Mouse (Mus musculus): ENCODE data around the gene Gnaz. TPM values are rescaled to one million over a fixed set of nuclear protein-coding genes. Genes with fewer than 3 reads are reported as not detected.

Gene Gnaz
- polyA plus RNA-seq, 1 experiment from 2014 or later: 42.5 TPM

DNA sequence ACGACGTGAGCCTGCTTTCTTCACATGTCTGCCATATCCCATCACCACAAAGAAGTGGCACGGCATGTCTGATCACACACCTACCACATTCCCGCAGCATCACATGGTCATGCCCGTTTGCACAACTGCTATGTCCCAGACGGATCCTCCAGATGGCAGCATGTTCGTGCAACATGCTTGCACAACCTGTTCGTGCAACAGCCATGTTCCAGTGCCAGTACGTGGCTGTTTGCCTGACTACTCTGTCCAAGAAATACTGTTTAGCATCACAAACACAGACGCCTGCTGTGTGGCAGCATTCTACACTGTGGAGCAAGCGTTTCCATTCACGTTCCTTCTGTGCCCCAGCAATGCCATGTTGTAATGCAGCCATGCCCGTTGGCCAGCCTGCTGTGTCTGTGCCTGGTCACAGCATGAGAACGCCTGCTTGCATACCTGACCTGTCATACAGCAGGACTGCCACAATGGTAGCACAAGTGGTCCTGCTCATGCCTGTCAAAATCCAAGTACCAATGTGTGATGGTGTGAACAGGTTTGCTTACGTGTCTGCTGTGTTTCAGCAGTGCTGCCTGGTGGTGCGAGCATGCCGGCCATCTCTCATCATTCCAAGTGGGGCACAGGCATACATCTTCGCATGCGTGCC lies 33.3 kb upstream of the Gnaz start:
- Histone ChIP-seq H3K36me3 (no peaks in the 10 kb centered on the region), H3K4me3 (replicated peaks) (no peak overlapping the region), H3K27me3 (no peaks in the 10 kb centered on the region), H3K9ac (replicated peaks) (no peak overlapping the region), H3K27ac (no peak overlapping the region), H3K9me3 (no peaks in the 10 kb centered on the region), H3K4me2 (replicated peaks) (no peak overlapping the region), H3K4me1 (replicated peaks) (no peaks in the 10 kb centered on the region)
- WGBS: 80% methylated on average over 19 of the region's 19 CpGs
- ATAC-seq: no peak

- H3K27me3 ChIP-seq: no peaks in the 10 kb centered on the region
Observed at GRCm38 (mm10) chr10:74934521-74934920, 32.5 kb upstream of the Gnaz start.

GRCm38 (mm10) chr10:74935016-74935415 lies 32.0 kb upstream of the Gnaz start:
- Histone ChIP-seq H3K4me3 (replicated peaks) (no peak overlapping the region), H3K36me3 (no peaks in the 10 kb centered on the region), H3K27me3 (no peaks in the 10 kb centered on the region), H3K9ac (replicated peaks) (no peak overlapping the region), H3K9me3 (no peaks in the 10 kb centered on the region), H3K4me1 (replicated peaks) (no peaks in the 10 kb centered on the region), H3K4me2 (replicated peaks) (no peak overlapping the region), H3K27ac (no peak overlapping the region)
- ATAC-seq: no peak
- WGBS: 36% methylated on average over 6 of the region's 6 CpGs

More at GRCm38 (mm10) chr10:74934521-74934920, 32.5 kb upstream of the Gnaz start:
- H3K9me3 ChIP-seq: no peaks in the 10 kb centered on the region
- H3K4me3 ChIP-seq (replicated peaks): no peak overlapping the region
- no peak overlapping the region for H3K9ac ChIP-seq (replicated peaks)
- WGBS: 82% methylated on average over 12 of the region's 12 CpGs
- no peak overlapping the region for H3K4me2 ChIP-seq (replicated peaks)
- ATAC-seq: no peak
- no peaks in the 10 kb centered on the region for H3K4me1 ChIP-seq (replicated peaks)
- no peaks in the 10 kb centered on the region for H3K36me3 ChIP-seq
- no peak overlapping the region for H3K27ac ChIP-seq

DNA sequence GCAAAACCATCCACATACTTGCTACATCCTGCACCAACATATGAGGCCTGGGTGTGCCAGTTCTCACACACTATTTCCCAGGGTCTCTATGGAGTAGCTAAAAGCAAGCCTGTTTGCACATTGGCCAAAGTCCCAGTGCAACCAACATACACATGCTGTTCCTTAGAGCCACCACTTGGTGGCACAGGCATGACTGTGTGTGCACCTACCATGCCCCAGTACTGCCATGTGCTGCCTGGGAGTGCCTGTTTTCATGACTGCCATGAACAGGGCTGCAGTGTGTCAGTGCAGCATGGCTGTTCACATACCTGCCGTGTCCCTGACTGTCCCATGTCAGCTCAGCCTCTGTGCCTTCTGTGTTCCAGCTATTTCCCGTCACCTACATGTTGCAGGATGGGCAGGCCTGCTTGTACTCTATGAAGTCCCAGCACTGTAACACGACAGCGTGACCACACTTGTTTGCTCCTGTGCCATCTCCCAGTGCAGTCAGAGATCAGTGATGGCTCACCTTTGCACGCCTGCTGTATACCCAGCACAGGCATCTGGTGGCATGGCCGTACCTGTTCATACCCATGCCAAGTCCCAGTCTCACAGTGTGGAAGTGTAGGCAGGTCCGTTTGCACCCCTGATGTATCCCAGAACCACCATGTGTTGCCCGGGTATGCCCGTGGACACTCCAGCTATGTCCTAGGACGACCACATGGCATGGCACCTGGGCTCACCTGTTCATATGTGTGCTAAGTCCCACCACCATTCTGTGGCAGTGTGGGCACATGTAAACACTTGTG lies 29.8 kb upstream of the Gnaz start:
- ATAC-seq: peak; percentile 75
- WGBS: 81% methylated on average over 10 of the region's 10 CpGs

GRCm38 (mm10) chr10:74938410-74938809 lies 28.6 kb upstream of the Gnaz start:
- no peaks in the 10 kb centered on the region for H3K36me3 ChIP-seq
- no peak for ATAC-seq
- no peak overlapping the region for H3K27ac ChIP-seq
- no peak overlapping the region for H3K4me3 ChIP-seq (replicated peaks)
- no peaks in the 10 kb centered on the region for H3K9me3 ChIP-seq
- WGBS: 61% methylated on average over 5 of the region's 5 CpGs
- H3K27me3 ChIP-seq: no peaks in the 10 kb centered on the region
- H3K4me2 ChIP-seq (replicated peaks): no peak overlapping the region
- H3K9ac ChIP-seq (replicated peaks): no peak overlapping the region
- no peaks in the 10 kb centered on the region for H3K4me1 ChIP-seq (replicated peaks)

More for the DNA sequence above, 29.8 kb upstream of the Gnaz start:
- no peaks in the 10 kb centered on the region for H3K27me3 ChIP-seq
- no peaks in the 10 kb centered on the region for H3K4me1 ChIP-seq (replicated peaks)
- no peak overlapping the region for H3K4me2 ChIP-seq (replicated peaks)
- no peak overlapping the region for H3K27ac ChIP-seq
- H3K9me3 ChIP-seq: no peaks in the 10 kb centered on the region
- no peaks in the 10 kb centered on the region for H3K36me3 ChIP-seq
- H3K9ac ChIP-seq (replicated peaks): no peak overlapping the region
- no peak overlapping the region for H3K4me3 ChIP-seq (replicated peaks)

GRCm38 (mm10) chr10:74939300-74939699 lies 27.7 kb upstream of the Gnaz start:
- no peak overlapping the region for H3K9ac ChIP-seq (replicated peaks)
- no peak overlapping the region for H3K4me2 ChIP-seq (replicated peaks)
- H3K27me3 ChIP-seq: no peaks in the 10 kb centered on the region
- WGBS: 59% methylated on average over 3 of the region's 3 CpGs
- H3K4me1 ChIP-seq (replicated peaks): no peaks in the 10 kb centered on the region
- no peak overlapping the region for H3K4me3 ChIP-seq (replicated peaks)
- no peak overlapping the region for H3K27ac ChIP-seq
- no peaks in the 10 kb centered on the region for H3K9me3 ChIP-seq
- ATAC-seq: no peak
- H3K36me3 ChIP-seq: no peaks in the 10 kb centered on the region

DNA sequence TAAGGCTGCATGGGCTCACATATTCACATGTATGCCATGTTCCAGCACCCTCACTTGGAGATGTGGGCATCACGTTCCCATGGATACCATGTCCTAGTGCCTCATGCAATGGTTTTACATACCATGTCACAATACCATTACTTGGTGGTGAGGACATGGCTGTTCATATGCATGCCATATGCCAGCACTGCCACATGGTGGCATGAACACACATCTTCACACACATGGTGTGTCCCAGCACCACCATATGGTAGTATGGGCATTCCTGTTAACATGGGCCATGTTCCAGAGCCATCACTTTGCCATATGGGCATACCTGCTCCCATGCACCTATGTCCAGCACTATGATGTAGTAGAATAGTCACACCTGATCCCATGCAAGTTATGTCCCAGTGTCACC lies 26.2 kb upstream of the Gnaz start:
- Histone ChIP-seq H3K9ac (replicated peaks) (no peak overlapping the region), H3K4me2 (replicated peaks) (no peak overlapping the region), H3K4me3 (replicated peaks) (no peak overlapping the region), H3K4me1 (replicated peaks) (no peaks in the 10 kb centered on the region), H3K36me3 (no peaks in the 10 kb centered on the region), H3K27ac (no peak overlapping the region), H3K27me3 (no peaks in the 10 kb centered on the region), H3K9me3 (peaks cover 5% of the 10 kb centered on the region)
- WGBS: 97% methylated on average over 1 of the region's 1 CpGs
- no peak for ATAC-seq

GRCm38 (mm10) chr10:74952830-74953443 lies 14.0 kb upstream of the Gnaz start:
- Histone ChIP-seq H3K4me3 (replicated peaks) (no peak overlapping the region), H3K4me1 (replicated peaks) (0 out of 2 replicates have a peak, but pooled peaks cover 6% of the 10 kb centered on the region), H3K27me3 (no peaks in the 10 kb centered on the region), H3K9me3 (no peaks in the 10 kb centered on the region), H3K27ac (no peak overlapping the region), H3K36me3 (no peaks in the 10 kb centered on the region), H3K4me2 (replicated peaks) (no peak overlapping the region), H3K9ac (replicated peaks) (no peak overlapping the region)
- no peak for ATAC-seq
- WGBS: 37% methylated on average over 9 of the region's 9 CpGs

GRCm38 (mm10) chr10:74964380-74964779 lies 2.6 kb upstream of the Gnaz start:
- H3K4me3 ChIP-seq (replicated peaks): no peak overlapping the region
- no peak overlapping the region for H3K4me2 ChIP-seq (replicated peaks)
- no peak overlapping the region for H3K27ac ChIP-seq
- H3K27me3 ChIP-seq: peaks cover 19% of the 10 kb centered on the region; the same call in 1 of the 2 replicates
- 68% methylated on average over 1 of the region's 1 CpGs for WGBS
- no peaks in the 10 kb centered on the region for H3K9me3 ChIP-seq
- no peak overlapping the region for H3K9ac ChIP-seq (replicated peaks)
- peaks cover 22% of the 10 kb centered on the region for H3K4me1 ChIP-seq (replicated peaks)
- H3K36me3 ChIP-seq: no peaks in the 10 kb centered on the region
- no peak for ATAC-seq

GRCm38 (mm10) chr10:74967651-74968267 lies 782 bp downstream of the Gnaz start:
- WGBS: 1% methylated on average over 25 of the region's 25 CpGs

GRCm38 (mm10) chr10:74969266-74969665 lies 2.3 kb downstream of the Gnaz start:
- H3K4me1 ChIP-seq (replicated peaks): peaks cover 26% of the 10 kb centered on the region
- no peaks in the 10 kb centered on the region for H3K9me3 ChIP-seq
- 89% methylated on average over 2 of the region's 2 CpGs for WGBS
- ATAC-seq: no peak
- H3K4me3 ChIP-seq (replicated peaks): no peak overlapping the region
- no peak overlapping the region for H3K4me2 ChIP-seq (replicated peaks)
- no peak overlapping the region for H3K9ac ChIP-seq (replicated peaks)
- H3K27ac ChIP-seq: no peak overlapping the region
- peaks cover 19% of the 10 kb centered on the region; the same call in 1 of the 2 replicates for H3K27me3 ChIP-seq
- H3K36me3 ChIP-seq: 0 out of 2 replicates have a peak, but pooled peaks cover 11% of the 10 kb centered on the region

More at GRCm38 (mm10) chr10:74967651-74968267, 782 bp downstream of the Gnaz start:
- peak overlapping the region; percentile 78 for H3K9ac ChIP-seq (replicated peaks)
- peak overlapping the region; percentile 63 for H3K27ac ChIP-seq
- H3K9me3 ChIP-seq: no peaks in the 10 kb centered on the region
- ATAC-seq: no peak
- H3K27me3 ChIP-seq: peaks cover 19% of the 10 kb centered on the region; the same call in 1 of the 2 replicates
- peaks cover 26% of the 10 kb centered on the region for H3K4me1 ChIP-seq (replicated peaks)
- peak overlapping the region; percentile 87 for H3K4me2 ChIP-seq (replicated peaks)
- peak overlapping the region; percentile 75 for H3K4me3 ChIP-seq (replicated peaks)
- 0 out of 2 replicates have a peak, but pooled peaks cover 2% of the 10 kb centered on the region for H3K36me3 ChIP-seq

Measured in midbrain, embryonic 13.5 days (tissue).